Mouse (Mus musculus) layer of hippocampus, adult 9-10 months (tissue): Measurements from ENCODE around the gene Ccdc171.

Experiments used
- DNase-seq: peaks from one replicate; pipeline ENCODE4 v3.0.0; 2022; ENCODE audit warnings: low spot score

Ccdc171 gene

DNA sequence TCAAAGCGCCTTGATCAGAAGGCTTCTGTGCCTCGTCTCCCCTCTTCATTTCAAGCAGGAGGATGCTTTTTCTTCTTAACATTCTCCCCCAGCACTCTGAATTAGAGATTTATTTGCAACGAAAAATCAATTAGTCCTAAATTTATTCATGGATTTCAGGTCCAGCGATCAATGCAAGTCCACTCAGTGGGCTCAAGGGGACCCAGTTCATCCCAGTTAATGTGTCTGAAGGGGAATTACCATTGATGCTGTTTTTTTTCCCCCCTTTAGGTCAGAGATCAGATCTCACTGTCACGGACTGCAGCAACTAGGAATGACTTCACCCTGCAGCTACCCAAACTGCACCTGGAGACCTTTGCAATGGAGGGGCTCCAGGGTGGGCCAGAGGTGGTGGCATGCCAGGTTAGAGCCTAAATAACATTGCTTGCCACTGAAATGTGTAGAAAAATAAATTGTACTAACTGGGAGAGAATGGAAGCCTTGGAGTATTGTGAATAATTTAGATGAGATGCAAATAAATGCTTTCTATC lies 269.6 kb downstream of the Ccdc171 start:
- DNase-seq, result no peak

DNA sequence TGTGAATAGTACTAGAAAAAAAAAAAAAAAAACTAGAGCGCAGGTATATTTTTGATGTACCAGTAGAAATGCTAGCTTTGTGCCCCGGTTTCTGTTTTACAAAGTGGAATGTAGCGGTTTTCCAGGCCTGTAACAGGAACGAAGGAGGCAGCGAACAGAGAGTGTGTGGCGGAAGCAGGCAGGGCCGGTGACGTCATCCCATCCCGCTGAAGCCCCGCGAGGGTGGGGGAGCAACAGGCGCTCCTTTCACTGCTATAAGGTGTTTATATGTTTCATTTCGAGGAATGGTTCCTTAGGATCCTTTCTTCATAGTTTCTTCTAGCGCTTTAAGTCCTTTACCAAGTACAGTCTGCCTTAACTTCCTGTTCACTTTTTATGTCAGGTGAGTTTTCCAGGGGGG lies 272.6 kb downstream of the Ccdc171 start:
- no peak for DNase-seq

- no peak for DNase-seq
Observed at GRCm38 (mm10) chr4:83798674-83799430, 273.5 kb downstream of the Ccdc171 start.

DNA sequence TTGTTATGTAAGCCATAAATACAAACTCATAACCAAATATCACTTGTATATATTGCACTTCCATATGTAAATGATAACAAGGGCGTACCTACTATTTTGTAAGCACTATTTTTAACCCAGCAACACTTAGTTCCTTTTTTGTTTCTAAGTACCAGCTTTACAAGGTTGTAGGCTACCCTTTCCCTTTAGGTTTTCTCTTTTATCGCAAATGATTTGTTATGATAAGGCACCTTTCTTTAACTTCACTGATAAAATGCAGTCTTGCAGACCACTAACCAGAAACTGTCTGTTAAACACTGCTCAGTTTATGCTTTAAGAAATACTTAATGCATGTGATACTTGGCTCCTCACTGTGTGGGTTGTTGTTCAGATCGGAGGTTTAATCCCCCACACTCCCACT lies 275.1 kb downstream of the Ccdc171 start:
- DNase-seq, result no peak

DNA sequence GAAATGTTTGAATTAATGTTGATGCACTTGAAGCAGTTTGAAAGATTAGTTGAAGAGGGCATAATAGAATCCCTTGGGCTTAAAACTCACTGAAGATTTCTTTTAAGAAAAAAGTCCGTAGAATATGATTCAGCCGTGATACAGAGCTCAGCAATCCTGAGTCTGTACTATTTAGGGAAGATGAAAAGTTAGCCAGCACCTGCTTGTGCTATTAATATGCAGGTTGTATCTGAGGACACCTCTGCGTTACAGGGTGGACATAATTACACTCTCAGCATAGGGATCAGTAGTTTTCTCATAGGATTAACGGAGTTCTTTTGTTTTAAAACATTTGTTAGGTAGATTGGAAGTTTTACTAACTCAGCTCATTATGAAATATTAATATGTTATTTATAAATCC lies 291.6 kb downstream of the Ccdc171 start:
- no peak for DNase-seq

GRCm38 (mm10) chr4:83829718-83830459 lies 304.5 kb downstream of the Ccdc171 start:
- DNase-seq, result no peak

- no peak for DNase-seq
Observed at GRCm38 (mm10) chr4:83830891-83831880, 305.8 kb downstream of the Ccdc171 start.

DNA sequence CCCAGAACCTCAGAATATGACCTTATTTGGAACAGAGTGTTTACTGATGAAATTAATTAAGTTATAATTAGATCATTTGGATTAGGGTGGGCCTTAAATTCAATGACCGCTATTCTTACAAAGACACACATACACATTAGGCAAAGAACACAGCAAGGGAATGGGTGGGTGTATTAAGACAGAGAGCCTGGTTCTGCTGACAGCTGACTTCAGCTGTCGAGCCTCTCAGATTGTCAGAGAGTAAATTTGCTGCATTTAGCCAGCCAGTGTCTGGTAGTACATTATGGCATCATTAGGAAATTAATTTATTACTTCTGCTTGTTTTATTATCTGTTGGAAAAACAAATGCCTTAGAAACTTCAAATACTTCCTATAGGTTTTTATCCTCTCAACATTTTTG lies 313.7 kb downstream of the Ccdc171 start:
- no peak for DNase-seq

- no peak for DNase-seq
Observed at GRCm38 (mm10) chr4:83846304-83846703, 321.0 kb downstream of the Ccdc171 start.

GRCm38 (mm10) chr4:83853885-83854284 lies 328.5 kb downstream of the Ccdc171 start:
- no peak for DNase-seq

DNA sequence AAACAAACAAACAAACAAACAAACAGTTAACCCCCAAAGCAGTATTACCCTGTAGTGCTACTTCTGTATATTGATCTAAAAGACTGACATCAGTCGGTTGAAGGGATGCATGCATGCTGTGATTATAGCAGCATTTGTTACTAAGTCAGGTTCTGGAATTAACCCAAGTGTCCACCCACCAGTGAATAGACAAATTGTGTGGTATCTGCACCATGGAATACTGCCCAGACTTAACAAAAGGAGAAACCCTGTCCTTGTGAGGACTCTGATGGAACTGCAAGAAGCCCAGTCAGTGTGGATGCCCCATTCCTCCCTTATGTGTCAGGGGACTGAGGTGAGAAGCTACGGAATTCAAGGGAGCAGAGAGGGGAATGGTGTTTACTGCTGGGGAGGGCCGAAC lies 336.4 kb downstream of the Ccdc171 start:
- DNase-seq, result peak; percentile 22

DNA sequence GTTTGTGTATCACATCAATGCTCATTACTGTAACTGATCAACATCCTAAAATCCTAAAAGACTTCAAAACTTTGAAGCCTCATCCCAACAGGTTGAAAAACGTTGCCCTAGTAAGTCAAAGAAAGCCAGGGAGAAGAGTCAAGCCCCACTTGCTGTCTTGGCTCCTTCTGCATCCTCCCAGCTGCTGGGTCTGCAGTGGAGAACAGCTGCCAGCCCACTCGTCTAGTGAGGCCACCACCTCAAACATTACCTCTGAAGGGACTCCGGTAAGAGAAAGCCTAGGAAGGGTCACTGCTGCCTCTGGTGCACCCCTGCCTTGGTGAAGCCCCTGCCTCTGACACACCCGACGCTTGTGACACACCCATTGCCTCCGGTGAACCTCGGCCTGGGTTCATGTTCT lies 336.9 kb downstream of the Ccdc171 start:
- no peak for DNase-seq

- no peak for DNase-seq
Observed at GRCm38 (mm10) chr4:83876600-83876999, 351.3 kb downstream of the Ccdc171 start.

DNA sequence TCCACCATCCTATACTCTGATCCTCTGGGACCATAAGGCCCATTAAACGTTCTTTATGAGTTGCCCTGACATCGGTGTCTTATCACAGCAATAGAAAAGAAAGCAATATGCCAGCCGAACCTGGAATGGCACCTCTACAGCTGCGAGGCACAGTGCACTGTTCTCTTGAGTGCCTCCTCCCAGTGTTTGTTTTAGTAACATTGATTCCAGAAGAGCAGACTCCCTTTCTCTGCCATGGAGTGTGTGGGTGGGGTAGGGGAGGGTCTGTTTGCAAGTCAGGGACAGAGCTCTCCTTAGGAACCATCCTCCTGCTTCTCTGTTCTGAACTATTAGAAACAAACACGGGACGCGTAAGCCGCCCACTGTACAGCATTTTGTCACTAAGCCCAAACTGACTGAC lies 352.9 kb downstream of the Ccdc171 start:
- no peak for DNase-seq

- no peak for DNase-seq
Observed at GRCm38 (mm10) chr4:83888459-83889054, 363.2 kb downstream of the Ccdc171 start.

GRCm38 (mm10) chr4:83902081-83902645 lies 376.8 kb downstream of the Ccdc171 start:
- DNase-seq, result no peak
